Comparison of ENCODE assay signal across 1 mouse cellular context in genomic region chr10:80347514-80347967, GRCm38 (mm10).
TF ChIP-seq lines count a peak whose summit lies in the region.

No protein-coding gene starts in this region.

TF ChIP-seq in ES-E14, 5 proteins besides CTCF, POLR2A, EP300 and RAD21:
- TF ChIP-seq CHD2 (IDR thresholded peaks at IDR 0.05; ENCODE audit: low read depth, low read length) (no peak), ZC3H11A (IDR thresholded peaks at IDR 0.05; ENCODE audit: borderline replicate concordance, low read depth, low read length) (no peak), ZNF384 (IDR thresholded peaks at IDR 0.05; ENCODE audit: low read depth, low read length) (no peak), MAFK (IDR thresholded peaks at IDR 0.05; ENCODE audit: insufficient read depth, low read depth, low read length) (no peak), HCFC1 (IDR thresholded peaks at IDR 0.05; ENCODE audit: borderline replicate concordance, insufficient read depth, low read length) (no peak)
